Mouse (Mus musculus): ENCODE results near the gene Setd1b. TPM values are rescaled to one million over a fixed set of nuclear protein-coding genes. Genes with fewer than 3 reads are reported as not detected.

Gene Setd1b
- polyA plus RNA-seq, 1 experiment from 2014 or later: 12.5 TPM

GRCm38 (mm10) chr5:123151077-123151476 lies 9.1 kb downstream of the Setd1b start:
- Histone ChIP-seq H3K4me1 (replicated peaks; ENCODE audit: control insufficient read depth, insufficient read depth, low read length) (peaks cover 39% of the 10 kb centered on the region), H3K36me3 (ENCODE audit: control insufficient read depth, insufficient read depth) (peaks cover 20% of the 10 kb centered on the region), H3K9me3 (ENCODE audit: control insufficient read depth, low read length) (no peaks in the 10 kb centered on the region), H3K9ac (replicated peaks; ENCODE audit: low read depth, low read length) (peak overlapping the region; percentile 31; the same call in 1 of the 2 replicates), H3K4me3 (replicated peaks; ENCODE audit: low read length) (peak overlapping the region; percentile 43), H3K27ac (ENCODE audit: low read length) (no peak overlapping the region), H3K27me3 (replicated peaks; ENCODE audit: control insufficient read depth, insufficient read depth, low read length) (no peaks in the 10 kb centered on the region), H3K4me2 (ENCODE audit: low read length) (peak overlapping the region; percentile 68)
- ATAC-seq: 0 out of 2 replicates have a peak, but pooled peaks have one; percentile 14
- WGBS: 35% methylated on average over 7 of the region's 7 CpGs

GRCm38 (mm10) chr5:123151707-123152362 lies 9.8 kb downstream of the Setd1b start:
- WGBS: 90% methylated on average over 19 of the region's 19 CpGs
- no peak for ATAC-seq
- Histone ChIP-seq H3K27me3 (replicated peaks; ENCODE audit: control insufficient read depth, insufficient read depth, low read length) (no peaks in the 10 kb centered on the region), H3K9me3 (ENCODE audit: control insufficient read depth, low read length) (no peaks in the 10 kb centered on the region), H3K9ac (replicated peaks; ENCODE audit: low read depth, low read length) (no peak overlapping the region), H3K27ac (ENCODE audit: low read length) (no peak overlapping the region), H3K4me1 (replicated peaks; ENCODE audit: control insufficient read depth, insufficient read depth, low read length) (peaks cover 37% of the 10 kb centered on the region), H3K36me3 (ENCODE audit: control insufficient read depth, insufficient read depth) (peaks cover 20% of the 10 kb centered on the region), H3K4me2 (ENCODE audit: low read length) (no peak overlapping the region), H3K4me3 (replicated peaks; ENCODE audit: low read length) (no peak overlapping the region)

- no peak overlapping the region for H3K4me3 ChIP-seq (replicated peaks; ENCODE audit: low read length)
- no peaks in the 10 kb centered on the region for H3K9me3 ChIP-seq (ENCODE audit: control insufficient read depth, low read length)
- H3K4me2 ChIP-seq (ENCODE audit: low read length): no peak overlapping the region
- WGBS: 71% methylated on average over 1 of the region's 1 CpGs
- H3K27me3 ChIP-seq (replicated peaks; ENCODE audit: control insufficient read depth, insufficient read depth, low read length): no peaks in the 10 kb centered on the region
- H3K36me3 ChIP-seq (ENCODE audit: control insufficient read depth, insufficient read depth): peaks cover 22% of the 10 kb centered on the region
- no peak for ATAC-seq
- H3K27ac ChIP-seq (ENCODE audit: low read length): no peak overlapping the region
- H3K4me1 ChIP-seq (replicated peaks; ENCODE audit: control insufficient read depth, insufficient read depth, low read length): peaks cover 37% of the 10 kb centered on the region
- no peak overlapping the region for H3K9ac ChIP-seq (replicated peaks; ENCODE audit: low read depth, low read length)
These were observed 10.9 kb downstream of the Setd1b start for GRCm38 (mm10) chr5:123152901-123153300.

DNA sequence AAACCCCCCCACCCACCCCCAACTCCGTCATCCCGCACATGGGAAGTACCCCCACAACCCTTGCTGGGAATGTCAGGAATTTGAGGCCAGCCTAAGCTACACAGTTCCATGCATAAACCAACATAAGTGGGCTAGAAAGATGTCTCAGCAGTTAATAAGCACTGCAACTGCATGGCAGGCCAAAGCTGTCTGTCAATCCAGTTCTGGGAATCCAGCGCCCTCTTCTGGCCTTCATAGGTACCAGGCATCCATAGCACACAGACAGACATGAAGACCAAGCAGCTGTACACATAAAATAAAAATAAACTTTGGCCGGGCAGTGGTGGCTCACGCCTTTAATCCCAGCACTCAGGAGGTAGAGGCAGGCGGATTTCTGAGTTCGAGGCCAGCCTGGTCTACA lies 13.4 kb downstream of the Setd1b start:
- 58% methylated on average over 7 of the region's 7 CpGs for WGBS
- Histone ChIP-seq H3K9ac (replicated peaks; ENCODE audit: low read depth, low read length) (no peak overlapping the region), H3K4me3 (replicated peaks; ENCODE audit: low read length) (no peak overlapping the region), H3K27ac (ENCODE audit: low read length) (no peak overlapping the region), H3K36me3 (ENCODE audit: control insufficient read depth, insufficient read depth) (peaks cover 40% of the 10 kb centered on the region), H3K9me3 (ENCODE audit: control insufficient read depth, low read length) (no peaks in the 10 kb centered on the region), H3K4me2 (ENCODE audit: low read length) (no peak overlapping the region), H3K4me1 (replicated peaks; ENCODE audit: control insufficient read depth, insufficient read depth, low read length) (peaks cover 12% of the 10 kb centered on the region), H3K27me3 (replicated peaks; ENCODE audit: control insufficient read depth, insufficient read depth, low read length) (no peaks in the 10 kb centered on the region)
- peak; percentile 39; the same call in 1 of the 2 replicates for ATAC-seq

GRCm38 (mm10) chr5:123156763-123157162 lies 14.8 kb downstream of the Setd1b start:
- Histone ChIP-seq H3K4me1 (replicated peaks; ENCODE audit: control insufficient read depth, insufficient read depth, low read length) (no peaks in the 10 kb centered on the region), H3K27ac (ENCODE audit: low read length) (no peak overlapping the region), H3K9ac (replicated peaks; ENCODE audit: low read depth, low read length) (no peak overlapping the region), H3K36me3 (ENCODE audit: control insufficient read depth, insufficient read depth) (peaks cover 51% of the 10 kb centered on the region), H3K9me3 (ENCODE audit: control insufficient read depth, low read length) (no peaks in the 10 kb centered on the region), H3K4me2 (ENCODE audit: low read length) (no peak overlapping the region), H3K27me3 (replicated peaks; ENCODE audit: control insufficient read depth, insufficient read depth, low read length) (no peaks in the 10 kb centered on the region), H3K4me3 (replicated peaks; ENCODE audit: low read length) (no peak overlapping the region)
- ATAC-seq: no peak
- WGBS: 81% methylated on average over 12 of the region's 12 CpGs

DNA sequence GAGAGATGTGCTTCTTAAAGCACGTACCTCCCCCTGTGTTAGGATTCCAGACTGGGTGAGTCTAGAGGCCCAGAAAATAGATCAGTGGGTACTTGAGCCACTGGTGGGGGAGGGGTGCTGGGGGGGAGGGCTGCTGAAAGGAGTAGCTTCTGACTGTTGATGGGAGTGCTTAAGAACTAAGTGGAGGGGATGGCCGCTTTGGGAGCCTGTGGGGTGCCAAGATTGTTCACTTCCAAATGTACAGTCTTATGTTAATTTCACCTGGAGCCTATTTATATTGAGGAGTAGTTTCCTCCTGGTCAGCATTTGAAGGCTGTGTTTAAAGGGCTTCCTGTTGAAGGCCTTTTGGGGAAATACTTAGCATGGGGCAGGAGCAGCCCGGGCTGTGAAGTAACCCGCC lies 16.0 kb downstream of the Setd1b start:
- Histone ChIP-seq H3K9me3 (ENCODE audit: control insufficient read depth, low read length) (no peaks in the 10 kb centered on the region), H3K9ac (replicated peaks; ENCODE audit: low read depth, low read length) (no peak overlapping the region), H3K27ac (ENCODE audit: low read length) (no peak overlapping the region), H3K4me2 (ENCODE audit: low read length) (no peak overlapping the region), H3K27me3 (replicated peaks; ENCODE audit: control insufficient read depth, insufficient read depth, low read length) (no peaks in the 10 kb centered on the region), H3K36me3 (ENCODE audit: control insufficient read depth, insufficient read depth) (peaks cover 51% of the 10 kb centered on the region), H3K4me1 (replicated peaks; ENCODE audit: control insufficient read depth, insufficient read depth, low read length) (no peaks in the 10 kb centered on the region), H3K4me3 (replicated peaks; ENCODE audit: low read length) (no peak overlapping the region)
- WGBS: 87% methylated on average over 4 of the region's 4 CpGs
- no peak for ATAC-seq

- 93% methylated on average over 4 of the region's 4 CpGs for WGBS
- Histone ChIP-seq H3K27ac (ENCODE audit: low read length) (no peak overlapping the region), H3K9ac (replicated peaks; ENCODE audit: low read depth, low read length) (no peak overlapping the region), H3K27me3 (replicated peaks; ENCODE audit: control insufficient read depth, insufficient read depth, low read length) (no peaks in the 10 kb centered on the region), H3K4me3 (replicated peaks; ENCODE audit: low read length) (no peak overlapping the region), H3K9me3 (ENCODE audit: control insufficient read depth, low read length) (no peaks in the 10 kb centered on the region), H3K4me2 (ENCODE audit: low read length) (no peak overlapping the region), H3K4me1 (replicated peaks; ENCODE audit: control insufficient read depth, insufficient read depth, low read length) (no peaks in the 10 kb centered on the region), H3K36me3 (ENCODE audit: control insufficient read depth, insufficient read depth) (peaks cover 57% of the 10 kb centered on the region)
- ATAC-seq: no peak
These were observed 17.5 kb downstream of the Setd1b start for GRCm38 (mm10) chr5:123159446-123159845.

DNA sequence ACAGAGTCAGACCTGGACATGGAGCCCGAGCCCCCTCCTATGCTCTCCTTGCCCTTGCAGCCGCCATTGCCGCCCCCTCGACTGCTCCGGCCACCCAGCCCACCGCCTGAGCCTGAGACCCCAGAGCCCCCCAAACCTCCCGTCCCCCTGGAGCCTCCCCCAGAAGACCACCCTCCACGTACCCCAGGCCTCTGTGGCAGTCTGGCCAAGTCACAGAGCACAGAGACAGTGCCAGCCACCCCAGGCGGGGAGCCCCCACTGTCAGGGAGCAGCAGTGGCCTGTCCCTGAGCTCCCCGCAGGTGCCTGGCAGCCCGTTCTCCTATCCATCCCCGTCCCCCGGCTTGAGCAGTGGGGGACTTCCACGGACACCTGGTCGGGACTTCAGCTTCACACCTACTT lies 17.9 kb downstream of the Setd1b start:
- Histone ChIP-seq H3K4me3 (replicated peaks; ENCODE audit: low read length) (no peak overlapping the region), H3K27ac (ENCODE audit: low read length) (no peak overlapping the region), H3K4me2 (ENCODE audit: low read length) (no peak overlapping the region), H3K9ac (replicated peaks; ENCODE audit: low read depth, low read length) (no peak overlapping the region), H3K27me3 (replicated peaks; ENCODE audit: control insufficient read depth, insufficient read depth, low read length) (no peaks in the 10 kb centered on the region), H3K4me1 (replicated peaks; ENCODE audit: control insufficient read depth, insufficient read depth, low read length) (no peaks in the 10 kb centered on the region), H3K9me3 (ENCODE audit: control insufficient read depth, low read length) (no peaks in the 10 kb centered on the region), H3K36me3 (ENCODE audit: control insufficient read depth, insufficient read depth) (peaks cover 59% of the 10 kb centered on the region)
- 95% methylated on average over 15 of the region's 15 CpGs for WGBS
- ATAC-seq: no peak

GRCm38 (mm10) chr5:123160341-123160740 lies 18.3 kb downstream of the Setd1b start:
- Histone ChIP-seq H3K4me3 (replicated peaks; ENCODE audit: low read length) (no peak overlapping the region), H3K9me3 (ENCODE audit: control insufficient read depth, low read length) (no peaks in the 10 kb centered on the region), H3K27me3 (replicated peaks; ENCODE audit: control insufficient read depth, insufficient read depth, low read length) (no peaks in the 10 kb centered on the region), H3K4me1 (replicated peaks; ENCODE audit: control insufficient read depth, insufficient read depth, low read length) (no peaks in the 10 kb centered on the region), H3K9ac (replicated peaks; ENCODE audit: low read depth, low read length) (no peak overlapping the region), H3K36me3 (ENCODE audit: control insufficient read depth, insufficient read depth) (peaks cover 59% of the 10 kb centered on the region), H3K27ac (ENCODE audit: low read length) (no peak overlapping the region), H3K4me2 (ENCODE audit: low read length) (no peak overlapping the region)
- WGBS: 91% methylated on average over 15 of the region's 15 CpGs
- ATAC-seq: no peak

- 85% methylated on average over 9 of the region's 9 CpGs for WGBS
These were observed 20.9 kb downstream of the Setd1b start for GRCm38 (mm10) chr5:123162942-123163341.

More at GRCm38 (mm10) chr5:123162942-123163341, 20.9 kb downstream of the Setd1b start:
- ATAC-seq: no peak
- Histone ChIP-seq H3K9me3 (ENCODE audit: control insufficient read depth, low read length) (no peaks in the 10 kb centered on the region), H3K27ac (ENCODE audit: low read length) (no peak overlapping the region), H3K9ac (replicated peaks; ENCODE audit: low read depth, low read length) (no peak overlapping the region), H3K36me3 (ENCODE audit: control insufficient read depth, insufficient read depth) (peaks cover 56% of the 10 kb centered on the region), H3K4me1 (replicated peaks; ENCODE audit: control insufficient read depth, insufficient read depth, low read length) (no peaks in the 10 kb centered on the region), H3K27me3 (replicated peaks; ENCODE audit: control insufficient read depth, insufficient read depth, low read length) (no peaks in the 10 kb centered on the region), H3K4me3 (replicated peaks; ENCODE audit: low read length) (no peak overlapping the region), H3K4me2 (ENCODE audit: low read length) (no peak overlapping the region)

Data from forebrain, embryonic 16.5 days (tissue).